Comparison of ENCODE assay signal across 8 mouse cellular contexts in genomic region chr15:97813452-97814204, GRCm38 (mm10). TPM values are rescaled to one million over a fixed set of nuclear protein-coding genes. Genes with fewer than 3 reads are reported as not detected.
DNase-seq lines count a peak whose midpoint lies in the region; ATAC-seq lines count a peak whose summit lies in the region.
"Had no signal": no experiment of that assay in that cellular context is flagged by ENCODE, and none has a peak within 500 bp of the region (broad histone marks: within the 10 kb centered on the region; RNA-seq: fewer than 3 reads in every experiment).

No protein-coding gene starts in this region.

- no peak overlapping the region for H3K27ac ChIP-seq in heart, embryonic 12.5 days (ENCODE audit: poor library complexity, severe bottlenecking)
- H3K27ac ChIP-seq in kidney, embryonic 16.5 days (ENCODE audit: low read length): peak overlapping the region; percentile 1; the same call in 1 of the 2 replicates
- peak overlapping the region; percentile 60; the same call in 1 of the 2 replicates for H3K27ac ChIP-seq in neural tube, embryonic 15.5 days (replicated peaks)
- H3K27ac ChIP-seq: liver, embryonic 14.5 days had no signal

- no peak overlapping the region for H3K9ac ChIP-seq in heart, embryonic 12.5 days
- H3K9ac ChIP-seq in kidney, embryonic 16.5 days (replicated peaks; ENCODE audit: low read length): 0 out of 2 replicates have a peak overlapping the region, but pooled peaks have one; percentile 1
- H3K9ac ChIP-seq in neural tube, embryonic 15.5 days (replicated peaks): 0 out of 2 replicates have a peak overlapping the region, but pooled peaks have one; percentile 14
- H3K9ac ChIP-seq: liver, embryonic 14.5 days had no signal

- H3K27me3 ChIP-seq in heart, embryonic 12.5 days (replicated peaks): no peaks in the 10 kb centered on the region
- no peaks in the 10 kb centered on the region for H3K27me3 ChIP-seq in kidney, embryonic 16.5 days (ENCODE audit: insufficient read depth, low read length)
- H3K27me3 ChIP-seq in neural tube, embryonic 15.5 days (replicated peaks): no peaks in the 10 kb centered on the region

- DNase-seq in adrenal gland, postnatal 25 days: peak; percentile 55
- peak; percentile 94 for DNase-seq in cerebellum, adult 9-11 months
- no peak for DNase-seq in right cerebral cortex, postnatal 36 days (ENCODE audit: low spot score in 2 of 2)
- DNase-seq in spleen, postnatal 14 days (ENCODE audit: low spot score in 2 of 2): no peak

- 52% methylated on average over 21 of the region's 21 CpGs for WGBS in heart, embryonic 12.5 days
- 51% methylated on average over 21 of the region's 21 CpGs for WGBS in kidney, embryonic 16.5 days
- WGBS in neural tube, embryonic 15.5 days: 59% methylated on average over 21 of the region's 21 CpGs

- no peak overlapping the region for H3K4me3 ChIP-seq in heart, embryonic 12.5 days
- H3K4me3 ChIP-seq in kidney, embryonic 16.5 days (ENCODE audit: low read length): no peak overlapping the region
- H3K4me3 ChIP-seq in neural tube, embryonic 15.5 days (replicated peaks): no peak overlapping the region

- H3K4me1 ChIP-seq in heart, embryonic 12.5 days (replicated peaks): peaks cover 40% of the 10 kb centered on the region
- H3K4me1 ChIP-seq in kidney, embryonic 16.5 days (ENCODE audit: insufficient read depth, low read length): peaks cover 35% of the 10 kb centered on the region
- peaks cover 50% of the 10 kb centered on the region for H3K4me1 ChIP-seq in neural tube, embryonic 15.5 days

- H3K9me3 ChIP-seq in heart, embryonic 12.5 days (replicated peaks): no peaks in the 10 kb centered on the region; the same call in 1 of the 2 replicates
- H3K9me3 ChIP-seq in kidney, embryonic 16.5 days (ENCODE audit: low read length): no peaks in the 10 kb centered on the region
- no peaks in the 10 kb centered on the region for H3K9me3 ChIP-seq in neural tube, embryonic 15.5 days (replicated peaks)

- 0 out of 2 replicates have a peak, but pooled peaks have one; percentile 16 for ATAC-seq in heart, embryonic 12.5 days (ENCODE audit: insufficient number of reproducible peaks, low FRiP score)
- ATAC-seq in kidney, embryonic 16.5 days (ENCODE audit: low FRiP score, low TSS enrichment): peak; percentile 10; the same call in 1 of the 2 replicates
- ATAC-seq in neural tube, embryonic 15.5 days (ENCODE audit: low FRiP score): no peak

- H3K36me3 ChIP-seq in heart, embryonic 12.5 days: peaks cover 35% of the 10 kb centered on the region
- peaks cover 22% of the 10 kb centered on the region; the same call in 1 of the 2 replicates for H3K36me3 ChIP-seq in kidney, embryonic 16.5 days (ENCODE audit: insufficient read depth, low read length)
- H3K36me3 ChIP-seq in neural tube, embryonic 15.5 days: peaks cover 14% of the 10 kb centered on the region

- no peak overlapping the region for H3K4me2 ChIP-seq in heart, embryonic 12.5 days
- H3K4me2 ChIP-seq in kidney, embryonic 16.5 days (replicated peaks; ENCODE audit: low read depth, low read length): 0 out of 2 replicates have a peak overlapping the region, but pooled peaks have one; percentile 10
- H3K4me2 ChIP-seq in neural tube, embryonic 15.5 days: no peak overlapping the region

RNA-seq across cellular contexts. Expression of gene Hdac7, which starts 30.7 kb away (rescaled TPM):
- total RNA-seq in adrenal gland, postnatal 25 days (2021): 93.1 and 109 TPM in 2 replicates
- 27.4 and 27.8 TPM in 2 replicates for polyA plus RNA-seq in heart, embryonic 12.5 days (2016; fragmentation: Nextera tagmentation; extraction: Ambion mirVana)
- polyA plus RNA-seq in kidney, embryonic 16.5 days (2015; fragmentation: Nextera tagmentation; extraction: Ambion mirVana): 37.3 and 40.0 TPM in 2 replicates
- 26.5 and 32.1 TPM in 2 replicates for polyA plus RNA-seq in neural tube, embryonic 15.5 days (2015; fragmentation: Nextera tagmentation; extraction: Ambion mirVana)

RNA-seq across cellular contexts. Expression of gene Slc48a1, which starts 35.3 kb away (rescaled TPM):
- total RNA-seq in adrenal gland, postnatal 25 days (2021): 92.4 and 108 TPM in 2 replicates
- polyA plus RNA-seq in heart, embryonic 12.5 days (2016; fragmentation: Nextera tagmentation; extraction: Ambion mirVana): 52.9 and 55.0 TPM in 2 replicates
- polyA plus RNA-seq in kidney, embryonic 16.5 days (2015; fragmentation: Nextera tagmentation; extraction: Ambion mirVana): 81.7 and 81.9 TPM in 2 replicates
- polyA plus RNA-seq in neural tube, embryonic 15.5 days (2015; fragmentation: Nextera tagmentation; extraction: Ambion mirVana): 99.0 and 101 TPM in 2 replicates

RNA-seq across cellular contexts. Expression of gene Rapgef3, which starts 45.9 kb away (rescaled TPM):
- 16.9 and 26.0 TPM in 2 replicates for total RNA-seq in adrenal gland, postnatal 25 days (2021)
- polyA plus RNA-seq in heart, embryonic 12.5 days (2016; fragmentation: Nextera tagmentation; extraction: Ambion mirVana): 22.0 and 22.9 TPM in 2 replicates
- 36.3 and 36.4 TPM in 2 replicates for polyA plus RNA-seq in kidney, embryonic 16.5 days (2015; fragmentation: Nextera tagmentation; extraction: Ambion mirVana)
- 12.5 and 19.5 TPM in 2 replicates for polyA plus RNA-seq in neural tube, embryonic 15.5 days (2015; fragmentation: Nextera tagmentation; extraction: Ambion mirVana)

Comparison
In these comparisons a context has a peak if more than half of its experiments do, and no peak if none do; other contexts are left out.
1. DNase-seq: peak in adrenal gland, postnatal 25 days (single experiment) and cerebellum, adult 9-11 months (single experiment); none in right cerebral cortex, postnatal 36 days (0 of 2) and spleen, postnatal 14 days (0 of 2).